Mouse (Mus musculus): ENCODE measurements around the gene Gm21900.
"Not testable (repeated sequence)": the region's sequence is repeated elsewhere in the genome, so short reads cannot be mapped to it uniquely, and the experiment has no call there.

Gene Gm21900

DNA sequence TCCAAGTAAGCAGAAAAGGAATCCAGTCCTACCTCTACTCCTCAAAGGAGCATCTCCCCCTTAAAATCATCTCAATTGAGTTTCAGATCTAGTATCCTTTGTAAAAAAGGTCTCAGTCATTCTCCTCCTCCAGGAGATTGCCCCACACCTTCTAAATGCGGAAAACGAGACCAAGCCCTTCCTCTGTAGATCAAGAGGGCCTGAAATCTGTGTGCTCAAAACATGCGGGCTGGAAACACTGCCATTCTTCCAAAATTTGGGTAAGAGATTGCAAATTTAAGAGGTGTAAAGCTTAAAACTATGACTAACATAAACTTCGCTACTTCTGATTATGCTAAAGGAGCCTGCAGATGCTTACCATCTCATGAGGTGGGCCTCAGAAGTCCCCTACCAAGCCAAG is at the start of gene Gm21900:
TSS of gene Gm21900 (plus strand) at position 301 of the 400 bp plus-strand sequence.
- ATAC-seq (ENCODE audit: low TSS enrichment), result not testable (repeated sequence)

GRCm38 (mm10) chrY:10643516-10643915 is 27.4 kb downstream of the Gm21900 start:
- ATAC-seq (ENCODE audit: low TSS enrichment), result not testable (repeated sequence)
